Mouse (Mus musculus) neural tube, embryonic 15.5 days (tissue): Measurements from ENCODE around the gene App. TPM values are rescaled to one million over a fixed set of nuclear protein-coding genes. Genes with fewer than 3 reads are reported as not detected.

ENCODE experiments used
- ATAC-seq: fragments of 200-750 bp; cut with Nextera tagmentation; 2 replicates; pipeline ENCODE4 v1.8.0; 2017; ENCODE audit warnings: mild to moderate bottlenecking, moderate TSS enrichment, moderate library complexity; ENCODE audit not compliant: low FRiP score
- H3K27ac ChIP-seq: fragments of 300-500 bp; sonication (generic); replicated peaks from 2 replicates; pipeline ENCODE4 v1.5.1; 2015; ENCODE audit warnings: mild to moderate bottlenecking, inconsistent platforms
- H3K27me3 ChIP-seq: fragments of 300-500 bp; sonication (generic); replicated peaks from 2 replicates; pipeline ENCODE4 v1.6.1; 2015; ENCODE audit warnings: inconsistent platforms
- H3K36me3 ChIP-seq: fragments of 300-500 bp; sonication (generic); 2 replicates; pipeline ENCODE4 v1.6.1; 2015; ENCODE audit warnings: inconsistent platforms
- H3K4me1 ChIP-seq: fragments of 300-500 bp; sonication (generic); 2 replicates; pipeline ENCODE4 v1.6.1; 2015; ENCODE audit warnings: inconsistent platforms
- H3K4me2 ChIP-seq: fragments of 300-500 bp; sonication (generic); 2 replicates; pipeline ENCODE4 v1.6.1; 2015; ENCODE audit warnings: inconsistent platforms, mild to moderate bottlenecking, moderate library complexity
- H3K4me3 ChIP-seq: fragments of 300-500 bp; sonication (generic); replicated peaks from 2 replicates; pipeline ENCODE4 v1.5.1; 2015; ENCODE audit warnings: mild to moderate bottlenecking, inconsistent platforms
- H3K9ac ChIP-seq: fragments of 300-500 bp; sonication (generic); replicated peaks from 2 replicates; pipeline ENCODE4 v1.6.1; 2015; ENCODE audit warnings: mild to moderate bottlenecking, inconsistent platforms
- H3K9me3 ChIP-seq: fragments of 300-500 bp; sonication (generic); replicated peaks from 2 replicates; pipeline ENCODE4 v1.6.1; 2016; ENCODE audit warnings: inconsistent platforms
- WGBS: fragments of 180-500 bp; shearing (Covaris S2); methylation state at CpG from one replicate; pipeline ENCODE4 v1.1.7; 2015; ENCODE audit warnings: mixed read lengths; 5-methylcytosine and 5-hydroxymethylcytosine counted together
- polyA plus RNA-seq: library from polyadenylated mRNA; unstranded; fragments of >200 nt; fragmentation: Nextera tagmentation; extraction: Ambion mirVana; gene quantifications from 2 replicates; pipeline ENCODE4 v1.2.1, GENCODE M21; 2015

Gene App
- polyA plus RNA-seq, 1 experiment from 2014 or later = 487 TPM

GRCm38 (mm10) chr16:84966983-84967382 lies 206.6 kb downstream of the App start:
- H3K27me3 ChIP-seq = no peaks in the 10 kb centered on the region
- H3K9me3 ChIP-seq = no peaks in the 10 kb centered on the region
- H3K9ac ChIP-seq = no peak overlapping the region
- no peak overlapping the region for H3K4me2 ChIP-seq
- no peak for ATAC-seq
- peaks cover 36% of the 10 kb centered on the region for H3K36me3 ChIP-seq
- WGBS = 52% methylated on average over 4 of the region's 4 CpGs
- peak overlapping the region; percentile 9; the same call in 1 of the 2 replicates for H3K27ac ChIP-seq
- H3K4me3 ChIP-seq = no peak overlapping the region
- H3K4me1 ChIP-seq = peaks cover 5% of the 10 kb centered on the region

- peak; percentile 65 for ATAC-seq
- 38% methylated on average over 13 of the region's 13 CpGs for WGBS
- Histone ChIP-seq H3K36me3 (peaks cover 40% of the 10 kb centered on the region), H3K4me2 (no peak overlapping the region), H3K27me3 (no peaks in the 10 kb centered on the region), H3K4me1 (peaks cover 4% of the 10 kb centered on the region), H3K4me3 (no peak overlapping the region), H3K9me3 (no peaks in the 10 kb centered on the region), H3K27ac (peak overlapping the region; percentile 9; the same call in 1 of the 2 replicates), H3K9ac (no peak overlapping the region)
These were observed 207.5 kb downstream of the App start for GRCm38 (mm10) chr16:84966096-84966495.

- Histone ChIP-seq H3K27me3 (no peaks in the 10 kb centered on the region), H3K36me3 (peaks cover 43% of the 10 kb centered on the region), H3K9me3 (no peaks in the 10 kb centered on the region), H3K4me1 (peaks cover 4% of the 10 kb centered on the region), H3K9ac (no peak overlapping the region), H3K4me3 (no peak overlapping the region), H3K4me2 (no peak overlapping the region), H3K27ac (no peak overlapping the region)
- ATAC-seq = no peak
- 58% methylated on average over 9 of the region's 9 CpGs for WGBS
These were observed 209.6 kb downstream of the App start for GRCm38 (mm10) chr16:84963960-84964359.

GRCm38 (mm10) chr16:84963527-84963926 lies 210.0 kb downstream of the App start:
- 56% methylated on average over 12 of the region's 12 CpGs for WGBS
- no peaks in the 10 kb centered on the region for H3K9me3 ChIP-seq
- H3K36me3 ChIP-seq = peaks cover 42% of the 10 kb centered on the region
- no peak overlapping the region for H3K27ac ChIP-seq
- no peaks in the 10 kb centered on the region for H3K27me3 ChIP-seq
- H3K9ac ChIP-seq = no peak overlapping the region
- H3K4me2 ChIP-seq = no peak overlapping the region
- H3K4me3 ChIP-seq = no peak overlapping the region
- no peak for ATAC-seq
- peaks cover 4% of the 10 kb centered on the region for H3K4me1 ChIP-seq

- Histone ChIP-seq H3K4me3 (no peak overlapping the region), H3K9me3 (no peaks in the 10 kb centered on the region), H3K36me3 (peaks cover 43% of the 10 kb centered on the region), H3K4me1 (peaks cover 14% of the 10 kb centered on the region), H3K27ac (no peak overlapping the region; the same call in 1 of the 2 replicates), H3K4me2 (no peak overlapping the region), H3K9ac (no peak overlapping the region), H3K27me3 (no peaks in the 10 kb centered on the region)
- 70% methylated on average over 6 of the region's 6 CpGs for WGBS
- no peak; the same call in 1 of the 2 replicates for ATAC-seq
These were observed 216.3 kb downstream of the App start for GRCm38 (mm10) chr16:84957253-84957652.

- peaks cover 14% of the 10 kb centered on the region for H3K4me1 ChIP-seq
- no peaks in the 10 kb centered on the region for H3K27me3 ChIP-seq
- WGBS = 87% methylated on average over 2 of the region's 2 CpGs
- no peak overlapping the region for H3K9ac ChIP-seq
- peaks cover 40% of the 10 kb centered on the region for H3K36me3 ChIP-seq
- H3K4me3 ChIP-seq = no peak overlapping the region
- H3K9me3 ChIP-seq = no peaks in the 10 kb centered on the region
- H3K4me2 ChIP-seq = no peak overlapping the region
- H3K27ac ChIP-seq = no peak overlapping the region; the same call in 1 of the 2 replicates
- peak; percentile 36; the same call in 1 of the 2 replicates for ATAC-seq
These were observed 216.9 kb downstream of the App start for GRCm38 (mm10) chr16:84956690-84957089.

GRCm38 (mm10) chr16:84955840-84956239 lies 217.7 kb downstream of the App start:
- H3K4me2 ChIP-seq = no peak overlapping the region
- peaks cover 14% of the 10 kb centered on the region for H3K4me1 ChIP-seq
- no peaks in the 10 kb centered on the region for H3K27me3 ChIP-seq
- peaks cover 32% of the 10 kb centered on the region for H3K36me3 ChIP-seq
- 74% methylated on average over 1 of the region's 1 CpGs for WGBS
- no peak overlapping the region for H3K9ac ChIP-seq
- H3K4me3 ChIP-seq = no peak overlapping the region
- H3K27ac ChIP-seq = no peak overlapping the region; the same call in 1 of the 2 replicates
- peak; percentile 13; the same call in 1 of the 2 replicates for ATAC-seq
- H3K9me3 ChIP-seq = no peaks in the 10 kb centered on the region

GRCm38 (mm10) chr16:84955204-84955839 lies 218.2 kb downstream of the App start:
- peaks cover 14% of the 10 kb centered on the region for H3K4me1 ChIP-seq

GRCm38 (mm10) chr16:84931024-84931423 lies 242.5 kb downstream of the App start:
- Histone ChIP-seq H3K4me2 (no peak overlapping the region), H3K27me3 (no peaks in the 10 kb centered on the region), H3K4me1 (0 out of 2 replicates have a peak, but pooled peaks cover 3% of the 10 kb centered on the region), H3K9ac (no peak overlapping the region), H3K36me3 (no peaks in the 10 kb centered on the region), H3K4me3 (no peak overlapping the region), H3K9me3 (no peaks in the 10 kb centered on the region), H3K27ac (peak overlapping the region; percentile 67; the same call in 1 of the 2 replicates)
- WGBS = 49% methylated on average over 3 of the region's 3 CpGs
- 0 out of 2 replicates have a peak, but pooled peaks have one; percentile 31 for ATAC-seq

More at GRCm38 (mm10) chr16:84955204-84955839, 218.2 kb downstream of the App start:
- Histone ChIP-seq H3K9ac (no peak overlapping the region), H3K4me2 (no peak overlapping the region), H3K36me3 (peaks cover 28% of the 10 kb centered on the region), H3K27ac (no peak overlapping the region), H3K4me3 (no peak overlapping the region), H3K27me3 (no peaks in the 10 kb centered on the region), H3K9me3 (no peaks in the 10 kb centered on the region)
- peak; percentile 93 for ATAC-seq
- 33% methylated on average over 26 of the region's 26 CpGs for whole genome bisulfite sequencing

GRCm38 (mm10) chr16:84927827-84928226 lies 245.7 kb downstream of the App start:
- H3K27me3 ChIP-seq = no peaks in the 10 kb centered on the region
- H3K4me2 ChIP-seq = no peak overlapping the region
- no peak overlapping the region for H3K4me3 ChIP-seq
- H3K4me1 ChIP-seq = 0 out of 2 replicates have a peak, but pooled peaks cover 3% of the 10 kb centered on the region
- H3K9ac ChIP-seq = no peak overlapping the region
- H3K36me3 ChIP-seq = no peaks in the 10 kb centered on the region
- no peak for ATAC-seq
- H3K27ac ChIP-seq = no peak overlapping the region
- no peaks in the 10 kb centered on the region for H3K9me3 ChIP-seq
- WGBS = 98% methylated on average over 1 of the region's 1 CpGs

- H3K9ac ChIP-seq = no peak overlapping the region
- peaks cover 6% of the 10 kb centered on the region; the same call in 1 of the 2 replicates for H3K4me1 ChIP-seq
- no peaks in the 10 kb centered on the region for H3K36me3 ChIP-seq
- peak overlapping the region; percentile 63 for H3K27ac ChIP-seq
- no peaks in the 10 kb centered on the region for H3K27me3 ChIP-seq
- H3K9me3 ChIP-seq = no peaks in the 10 kb centered on the region
- WGBS = 45% methylated on average over 5 of the region's 5 CpGs
- no peak overlapping the region for H3K4me3 ChIP-seq
- no peak for ATAC-seq
- H3K4me2 ChIP-seq = no peak overlapping the region
These were observed 253.8 kb downstream of the App start for GRCm38 (mm10) chr16:84919649-84920308.

GRCm38 (mm10) chr16:84919087-84919486 lies 254.5 kb downstream of the App start:
- no peak overlapping the region for H3K9ac ChIP-seq
- H3K27me3 ChIP-seq = no peaks in the 10 kb centered on the region
- 75% methylated on average over 3 of the region's 3 CpGs for WGBS
- H3K4me2 ChIP-seq = no peak overlapping the region
- H3K36me3 ChIP-seq = no peaks in the 10 kb centered on the region
- H3K27ac ChIP-seq = peak overlapping the region; percentile 63
- no peak for ATAC-seq
- H3K9me3 ChIP-seq = no peaks in the 10 kb centered on the region
- no peak overlapping the region for H3K4me3 ChIP-seq
- peaks cover 6% of the 10 kb centered on the region; the same call in 1 of the 2 replicates for H3K4me1 ChIP-seq
